Mouse (Mus musculus) limb, embryonic 14.5 days (tissue): ENCODE data around the gene Kank1. TPM values are rescaled to one million over a fixed set of nuclear protein-coding genes. Genes with fewer than 3 reads are reported as not detected.

Experiments used
- ATAC-seq: fragments of 200-750 bp; cut with Nextera tagmentation; 2 replicates; pipeline ENCODE4 v1.8.0; 2017; ENCODE audit warnings: low read depth, moderate number of reproducible peaks, moderate TSS enrichment; ENCODE audit not compliant: low FRiP score
- DNase-seq: peaks from one replicate; pipeline ENCODE4 v3.0.0-alpha.2; 2015; ENCODE audit warnings: low spot score
- H3K27ac ChIP-seq: fragments of 300-500 bp; sonication (generic); replicated peaks from 2 replicates; pipeline ENCODE4 v1.5.1; 2014; ENCODE audit warnings: low read depth, mild to moderate bottlenecking, low read length, moderate library complexity, mixed read lengths
- H3K27me3 ChIP-seq: fragments of 300-500 bp; sonication (generic); 2 replicates; pipeline ENCODE4 v1.6.1; 2014; ENCODE audit warnings: low read length, mixed read lengths; ENCODE audit not compliant: control insufficient read depth, insufficient read depth
- H3K36me3 ChIP-seq: fragments of 300-500 bp; sonication (generic); 2 replicates; pipeline ENCODE4 v1.6.1; 2014; ENCODE audit warnings: mild to moderate bottlenecking, low read length, moderate library complexity, mixed read lengths; ENCODE audit not compliant: control insufficient read depth, insufficient read depth
- H3K4me1 ChIP-seq: fragments of 300-500 bp; sonication (generic); 2 replicates; pipeline ENCODE4 v1.6.1; 2014; ENCODE audit warnings: antibody characterized with exemption, low read length, mixed read lengths; ENCODE audit not compliant: control insufficient read depth, insufficient read depth
- H3K4me2 ChIP-seq: fragments of 300-500 bp; sonication (generic); replicated peaks from 2 replicates; pipeline ENCODE4 v1.6.1; 2014; ENCODE audit warnings: low read depth, mild to moderate bottlenecking, low read length, moderate library complexity; ENCODE audit not compliant: severe bottlenecking
- H3K4me3 ChIP-seq: fragments of 300-500 bp; sonication (generic); replicated peaks from 2 replicates; pipeline ENCODE4 v1.5.1; 2014; ENCODE audit warnings: low read length
- H3K9ac ChIP-seq: fragments of 300-500 bp; sonication (generic); 2 replicates; pipeline ENCODE4 v1.6.1; 2014; ENCODE audit warnings: mild to moderate bottlenecking, low read depth, low read length, moderate library complexity; ENCODE audit not compliant: severe bottlenecking
- H3K9me3 ChIP-seq: fragments of 300-500 bp; sonication (generic); 2 replicates; pipeline ENCODE4 v1.6.1; 2016; ENCODE audit warnings: low read length; ENCODE audit not compliant: control insufficient read depth
- POLR2A ChIP-seq: fragments of 200-500 bp; IDR thresholded peaks from 2 replicates; pipeline ENCODE4 v1.8.0; 2012; ENCODE audit warnings: inconsistent platforms, mild to moderate bottlenecking, moderate library complexity, borderline replicate concordance; ENCODE audit not compliant: insufficient read depth, insufficient read length; ENCODE audit errors: extremely low read depth
- WGBS: fragments of 180-500 bp; shearing (Covaris S2); extraction: QIAGEN DNeasy Blood & Tissue Kit; methylation state at CpG from one replicate; pipeline ENCODE4 v1.1.7; 2014; 5-methylcytosine and 5-hydroxymethylcytosine counted together
- polyA plus RNA-seq, 2 experiments: library from polyadenylated mRNA; depleted of rRNA in 1 of 2; stranded (reverse) in 1 of 2; unstranded in 1 of 2; fragments of >200 nt; fragmentation: Nextera tagmentation in 1 of 2; extraction: Ambion mirVana in 1 of 2; gene quantifications; 2 replicates each; pipeline versions ENCODE4 v1.2.1 to v1.2.3; 2012 to 2014

Gene Kank1
- polyA plus RNA-seq, 2 experiments, result 26.0 to 38.2 TPM

GRCm38 (mm10) chr19:25399511-25400211 lies 162.9 kb downstream of the Kank1 start:
- 7% methylated on average over 9 of the region's 9 CpGs for WGBS
- no peaks in the 10 kb centered on the region for H3K9me3 ChIP-seq
- ATAC-seq, result no peak
- no peak overlapping the region for H3K4me3 ChIP-seq
- no peaks in the 10 kb centered on the region for H3K36me3 ChIP-seq
- H3K4me2 ChIP-seq, result peak overlapping the region; percentile 29
- H3K4me1 ChIP-seq, result peaks cover 72% of the 10 kb centered on the region
- peak; percentile 64 for DNase-seq
- no peak for TF ChIP-seq POLR2A
- peak overlapping the region; percentile 73 for H3K27ac ChIP-seq
- no peaks in the 10 kb centered on the region for H3K27me3 ChIP-seq
- H3K9ac ChIP-seq, result no peak overlapping the region

GRCm38 (mm10) chr19:25400212-25400913 lies 163.6 kb downstream of the Kank1 start:
- H3K9me3 ChIP-seq, result no peaks in the 10 kb centered on the region
- peak overlapping the region; percentile 73 for H3K27ac ChIP-seq
- ATAC-seq, result no peak
- H3K4me2 ChIP-seq, result peak overlapping the region; percentile 29; the same call in 1 of the 2 replicates
- TF ChIP-seq POLR2A, result no peak
- no peak overlapping the region for H3K9ac ChIP-seq
- H3K4me1 ChIP-seq, result peaks cover 75% of the 10 kb centered on the region
- no peak for DNase-seq
- WGBS, result 33% methylated on average over 13 of the region's 13 CpGs
- no peaks in the 10 kb centered on the region for H3K27me3 ChIP-seq
- H3K4me3 ChIP-seq, result no peak overlapping the region
- no peaks in the 10 kb centered on the region for H3K36me3 ChIP-seq

- no peak overlapping the region for H3K27ac ChIP-seq
- TF ChIP-seq POLR2A, result no peak
- 50% methylated on average over 8 of the region's 8 CpGs for WGBS
- H3K9me3 ChIP-seq, result no peaks in the 10 kb centered on the region
- H3K4me1 ChIP-seq, result peaks cover 84% of the 10 kb centered on the region
- no peak for ATAC-seq
- H3K4me2 ChIP-seq, result no peak overlapping the region
- no peak overlapping the region for H3K9ac ChIP-seq
- no peaks in the 10 kb centered on the region for H3K27me3 ChIP-seq
- H3K4me3 ChIP-seq, result no peak overlapping the region
- no peaks in the 10 kb centered on the region for H3K36me3 ChIP-seq
- no peak for DNase-seq
Measured at GRCm38 (mm10) chr19:25401521-25401920, 164.7 kb downstream of the Kank1 start.

- Histone ChIP-seq H3K4me2 (no peak overlapping the region), H3K27me3 (no peaks in the 10 kb centered on the region), H3K4me3 (no peak overlapping the region), H3K4me1 (peaks cover 78% of the 10 kb centered on the region), H3K9me3 (no peaks in the 10 kb centered on the region), H3K9ac (no peak overlapping the region), H3K36me3 (peaks cover under 1% of the 10 kb centered on the region; the same call in 1 of the 2 replicates), H3K27ac (peak overlapping the region; percentile 73)
- DNase-seq (peak; percentile 72), ATAC-seq (peak; percentile 82)
- no peak for TF ChIP-seq POLR2A
- WGBS, result 21% methylated on average over 4 of the region's 4 CpGs
Measured at GRCm38 (mm10) chr19:25404163-25404562, 167.4 kb downstream of the Kank1 start.

GRCm38 (mm10) chr19:25405987-25406386 lies 169.2 kb downstream of the Kank1 start:
- no peak for ATAC-seq
- Histone ChIP-seq H3K27ac (peak overlapping the region; percentile 94), H3K9me3 (no peaks in the 10 kb centered on the region), H3K36me3 (peaks cover 19% of the 10 kb centered on the region), H3K4me3 (peak overlapping the region; percentile 47; the same call in 1 of the 2 replicates), H3K9ac (no peak overlapping the region), H3K4me1 (peaks cover 65% of the 10 kb centered on the region), H3K4me2 (peak overlapping the region; percentile 86), H3K27me3 (no peaks in the 10 kb centered on the region)
- DNase-seq, result no peak
- 24% methylated on average over 6 of the region's 6 CpGs for WGBS
- no peak for TF ChIP-seq POLR2A
